Mouse (Mus musculus) G1E (cell line): ENCODE measurements at regions not wholly inside any gene's neighbourhood (a gene's known extent, or its start where the extent isn't known, plus 50 kb on each side); places are given as distances from the start of the nearest gene placed in this dataset.

Experiments
- CTCF ChIP-seq: IDR thresholded peaks from 2 replicates; pipeline ENCODE4 v1.5.1; 2012; ENCODE audit warnings: low read depth, low read length, inconsistent platforms, mixed read lengths
- POLR2AphosphoS5 ChIP-seq: IDR thresholded peaks from 2 replicates; pipeline ENCODE4 v1.6.1; 2012; ENCODE audit warnings: low read depth, low read length, inconsistent platforms; ENCODE audit not compliant: insufficient replicate concordance

DNA sequence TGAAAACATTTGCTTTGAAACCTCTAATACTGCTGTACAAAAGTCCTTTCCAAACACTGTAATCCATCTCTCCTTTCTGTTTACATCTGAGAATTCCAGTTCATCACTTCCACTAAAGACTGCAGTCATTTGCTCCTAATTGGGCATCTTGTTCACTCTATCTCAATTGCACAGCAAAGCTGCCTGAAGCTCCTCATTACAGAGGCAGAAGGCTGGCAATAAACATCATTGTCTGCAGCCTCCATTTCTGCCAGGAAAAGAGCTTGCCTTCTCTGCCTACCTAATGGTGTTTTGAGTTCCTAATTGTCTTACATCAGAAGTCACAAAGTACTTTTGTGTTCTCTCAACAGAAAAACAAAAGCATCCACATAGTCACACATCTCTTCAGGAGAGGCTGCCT lies 207.7 kb downstream of the Kcnj2 start:
- TF ChIP-seq POLR2AphosphoS5 (no peak), CTCF (no peak)
